10 mouse cellular contexts compared by ENCODE assay signal in genomic region chr1:172342729-172343128, GRCm38 (mm10). TPM values are rescaled to one million over a fixed set of nuclear protein-coding genes. Genes with fewer than 3 reads are reported as not detected.
DNase-seq lines count a peak whose midpoint lies in the region; ATAC-seq and TF ChIP-seq lines count a peak whose summit lies in the region.
"Had no signal": no experiment of that assay in that cellular context is flagged by ENCODE, and none has a peak within 500 bp of the region (broad histone marks: within the 10 kb centered on the region; RNA-seq: fewer than 3 reads in every experiment).

No protein-coding gene starts in this region.

- WGBS in cerebellum, adult 2 months: 53% methylated on average over 3 of the region's 3 CpGs
- 65% methylated on average over 3 of the region's 3 CpGs for WGBS in hindbrain, embryonic 15.5 days
- WGBS in midbrain, embryonic 15.5 days: 87% methylated on average over 3 of the region's 3 CpGs
- WGBS in limb, embryonic 10.5 days: 90% methylated on average over 3 of the region's 3 CpGs

- no peaks in the 10 kb centered on the region; the same call in 1 of the 2 replicates for H3K4me1 ChIP-seq in cerebellum, adult 2 months (ENCODE audit: control insufficient read depth, insufficient read depth, low read length)
- peaks cover 20% of the 10 kb centered on the region for H3K4me1 ChIP-seq in hindbrain, embryonic 15.5 days (replicated peaks)
- H3K4me1 ChIP-seq in midbrain, embryonic 15.5 days: peaks cover 12% of the 10 kb centered on the region
- H3K4me1 ChIP-seq in limb, embryonic 10.5 days: peaks cover 9% of the 10 kb centered on the region

- TF ChIP-seq POLR2A in cerebellum, adult 2 months (IDR thresholded peaks at IDR 0.05; ENCODE audit: borderline replicate concordance, insufficient read depth, low read length): no peak

- peak in 1 of 2 experiments; percentile 69 for DNase-seq in cerebellum, adult 2 months
- no peak for DNase-seq in cerebellum, adult 11 months
- DNase-seq in brain, embryonic 18.5 days (ENCODE audit: low read depth, low spot score): peak; percentile 59
- DNase-seq in MN1 (ENCODE audit: low spot score): no peak
- DNase-seq in limb, embryonic 10.5 days (ENCODE audit: low spot score): no peak
- DNase-seq in lung, postnatal 4 days: no peak

- H3K36me3 ChIP-seq in hindbrain, embryonic 15.5 days: no peaks in the 10 kb centered on the region
- H3K36me3 ChIP-seq in midbrain, embryonic 15.5 days (replicated peaks): no peaks in the 10 kb centered on the region
- H3K36me3 ChIP-seq in limb, embryonic 10.5 days: no peaks in the 10 kb centered on the region
- H3K36me3 ChIP-seq: limb, embryonic 13.5 days had no signal

- peak overlapping the region; percentile 69 for H3K27ac ChIP-seq in cerebellum, adult 2 months (ENCODE audit: insufficient read depth, low read length)
- H3K27ac ChIP-seq in hindbrain, embryonic 15.5 days (replicated peaks): peak overlapping the region; percentile 75
- peak overlapping the region; percentile 53 for H3K27ac ChIP-seq in midbrain, embryonic 15.5 days
- no peak overlapping the region for H3K27ac ChIP-seq in limb, embryonic 10.5 days
- H3K27ac ChIP-seq: limb, embryonic 13.5 days had no signal

- no peaks in the 10 kb centered on the region for H3K9me3 ChIP-seq in hindbrain, embryonic 15.5 days
- H3K9me3 ChIP-seq in midbrain, embryonic 15.5 days: no peaks in the 10 kb centered on the region
- no peaks in the 10 kb centered on the region for H3K9me3 ChIP-seq in limb, embryonic 10.5 days (replicated peaks)
- H3K9me3 ChIP-seq: limb, embryonic 13.5 days had no signal

- no peaks in the 10 kb centered on the region for H3K27me3 ChIP-seq in cerebellum, adult 2 months (ENCODE audit: control insufficient read depth, insufficient read depth, low read length)
- peaks cover 10% of the 10 kb centered on the region for H3K27me3 ChIP-seq in hindbrain, embryonic 15.5 days
- peaks cover 5% of the 10 kb centered on the region; the same call in 1 of the 2 replicates for H3K27me3 ChIP-seq in midbrain, embryonic 15.5 days (replicated peaks)
- H3K27me3 ChIP-seq in limb, embryonic 10.5 days (ENCODE audit: low read depth, poor library complexity, severe bottlenecking): peaks cover 65% of the 10 kb centered on the region

- peak overlapping the region; percentile 74 for H3K4me2 ChIP-seq in hindbrain, embryonic 15.5 days
- H3K4me2 ChIP-seq in midbrain, embryonic 15.5 days: 0 out of 2 replicates have a peak overlapping the region, but pooled peaks have one; percentile 75
- H3K4me2 ChIP-seq: limb, embryonic 13.5 days had no signal

- no peak overlapping the region for H3K9ac ChIP-seq in hindbrain, embryonic 15.5 days
- H3K9ac ChIP-seq in midbrain, embryonic 15.5 days: no peak overlapping the region
- H3K9ac ChIP-seq: limb, embryonic 13.5 days had no signal

- ATAC-seq in hindbrain, embryonic 15.5 days (ENCODE audit: low FRiP score, low read depth): peak; percentile 91
- ATAC-seq in midbrain, embryonic 15.5 days (replicated peaks): peak; percentile 65

- TF ChIP-seq CTCF in cerebellum, adult 2 months (IDR thresholded peaks at IDR 0.05; ENCODE audit: borderline replicate concordance, insufficient read depth, low read depth, low read length): no peak

- peak overlapping the region; percentile 22 for H3K4me3 ChIP-seq in cerebellum, adult 2 months (replicated peaks; ENCODE audit: insufficient read depth, low read depth, low read length)
- peak overlapping the region; percentile 46 for H3K4me3 ChIP-seq in hindbrain, embryonic 15.5 days
- H3K4me3 ChIP-seq in midbrain, embryonic 15.5 days: 0 out of 2 replicates have a peak overlapping the region, but pooled peaks have one; percentile 41
- no peak overlapping the region for H3K4me3 ChIP-seq in limb, embryonic 10.5 days
- H3K4me3 ChIP-seq: limb, embryonic 13.5 days; megakaryocyte, embryonic 14.5 days had no signal

RNA-seq across cellular contexts. Expression of gene Kcnj10, which starts 1.7 kb away (rescaled TPM):
- polyA plus RNA-seq in cerebellum, adult 2 months (2012; rRNA removed): 141 and 174 TPM in 2 replicates
- 2.9 and 3.0 TPM in 2 replicates for polyA plus RNA-seq in hindbrain, embryonic 15.5 days (2015; fragmentation: Nextera tagmentation; extraction: Ambion mirVana)
- 1.8 TPM in 2 replicates for polyA plus RNA-seq in midbrain, embryonic 15.5 days (2015; fragmentation: Nextera tagmentation; extraction: Ambion mirVana)
- polyA plus RNA-seq in limb, embryonic 10.5 days (2016; fragmentation: Nextera tagmentation; extraction: Ambion mirVana): 0.05 TPM in 2 replicates

RNA-seq across cellular contexts. Expression of gene Kcnj9, which starts 13.6 kb away (rescaled TPM):
- polyA plus RNA-seq in cerebellum, adult 2 months (2012; rRNA removed): 116 and 130 TPM in 2 replicates
- 4.1 and 4.3 TPM in 2 replicates for polyA plus RNA-seq in hindbrain, embryonic 15.5 days (2015; fragmentation: Nextera tagmentation; extraction: Ambion mirVana)
- polyA plus RNA-seq in midbrain, embryonic 15.5 days (2015; fragmentation: Nextera tagmentation; extraction: Ambion mirVana): 5.6 and 5.9 TPM in 2 replicates
- polyA plus RNA-seq in limb, embryonic 10.5 days (2016; fragmentation: Nextera tagmentation; extraction: Ambion mirVana): 0.10 TPM in 1 of 2 replicates, not detected in the other

RNA-seq across cellular contexts. Expression of gene Pigm, which starts 33.6 kb away (rescaled TPM):
- 7.5 and 7.9 TPM in 2 replicates for polyA plus RNA-seq in cerebellum, adult 2 months (2012; rRNA removed)
- 3.8 and 3.9 TPM in 2 replicates for polyA plus RNA-seq in hindbrain, embryonic 15.5 days (2015; fragmentation: Nextera tagmentation; extraction: Ambion mirVana)
- 4.0 and 4.1 TPM in 2 replicates for polyA plus RNA-seq in midbrain, embryonic 15.5 days (2015; fragmentation: Nextera tagmentation; extraction: Ambion mirVana)
- polyA plus RNA-seq in limb, embryonic 10.5 days (2016; fragmentation: Nextera tagmentation; extraction: Ambion mirVana): 9.9 and 10.5 TPM in 2 replicates

RNA-seq across cellular contexts. Expression of gene Atp1a2, which starts 44.9 kb away (rescaled TPM):
- polyA plus RNA-seq in cerebellum, adult 2 months (2012; rRNA removed): 535 and 584 TPM in 2 replicates
- polyA plus RNA-seq in hindbrain, embryonic 15.5 days (2015; fragmentation: Nextera tagmentation; extraction: Ambion mirVana): 74.3 and 75.8 TPM in 2 replicates
- 56.5 and 63.1 TPM in 2 replicates for polyA plus RNA-seq in midbrain, embryonic 15.5 days (2015; fragmentation: Nextera tagmentation; extraction: Ambion mirVana)
- 0.62 and 3.2 TPM in 2 replicates for polyA plus RNA-seq in limb, embryonic 10.5 days (2016; fragmentation: Nextera tagmentation; extraction: Ambion mirVana)

Comparison
In these comparisons a context has a peak if more than half of its experiments do, and no peak if none do; other contexts are left out.
1. RNA of gene Kcnj10, which starts 1.7 kb away (polyA plus RNA-seq): 141 to 174 TPM in cerebellum, adult 2 months; 2.9 to 3.0 TPM in hindbrain, embryonic 15.5 days, 1.8 TPM in midbrain, embryonic 15.5 days and 0.05 TPM in limb, embryonic 10.5 days; every median in the first group is over 10 times any median in the second.
2. RNA of gene Kcnj9, which starts 13.6 kb away (polyA plus RNA-seq): 116 to 130 TPM in cerebellum, adult 2 months; 5.6 to 5.9 TPM in midbrain, embryonic 15.5 days, 4.1 to 4.3 TPM in hindbrain, embryonic 15.5 days and 0.10 TPM in limb, embryonic 10.5 days; every median in the first group is over 10 times any median in the second.